Mouse (Mus musculus) lung, postnatal 10 days (tissue): Measurements from ENCODE around the gene Oxnad1.

Experiments
- DNase-seq: peaks from one replicate; pipeline ENCODE4 v3.0.0; 2021

Oxnad1 gene

GRCm38 (mm10) chr14:32145809-32146511 is 60.8 kb downstream of the Oxnad1 start:
- DNase-seq = no peak

GRCm38 (mm10) chr14:32146578-32146977 is 61.4 kb downstream of the Oxnad1 start:
- DNase-seq = no peak

DNA sequence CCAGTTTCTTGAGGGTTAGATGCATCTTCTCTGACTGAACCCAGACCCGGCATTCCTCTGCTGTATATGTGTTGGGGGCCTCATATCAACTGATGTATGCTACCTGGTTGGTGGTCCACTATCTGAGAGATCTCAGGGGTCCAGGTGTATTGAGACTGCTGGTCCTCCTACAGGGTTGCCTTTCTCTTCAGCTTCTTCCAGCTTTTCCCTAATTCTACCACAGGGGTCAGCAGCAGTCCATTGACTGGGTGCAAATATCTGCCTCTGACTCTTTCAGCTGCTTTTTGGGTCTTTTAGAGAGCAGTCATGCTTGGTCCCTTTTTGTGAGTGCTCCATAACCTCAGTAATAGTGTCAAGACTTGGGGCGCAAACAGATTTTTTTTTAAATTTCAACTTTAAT is 65.7 kb downstream of the Oxnad1 start:
- no peak for DNase-seq

- no peak for DNase-seq
Measured at GRCm38 (mm10) chr14:32152243-32152965, 67.2 kb downstream of the Oxnad1 start.
